22 mouse cellular contexts compared by ENCODE assay signal in the genomic region with DNA sequence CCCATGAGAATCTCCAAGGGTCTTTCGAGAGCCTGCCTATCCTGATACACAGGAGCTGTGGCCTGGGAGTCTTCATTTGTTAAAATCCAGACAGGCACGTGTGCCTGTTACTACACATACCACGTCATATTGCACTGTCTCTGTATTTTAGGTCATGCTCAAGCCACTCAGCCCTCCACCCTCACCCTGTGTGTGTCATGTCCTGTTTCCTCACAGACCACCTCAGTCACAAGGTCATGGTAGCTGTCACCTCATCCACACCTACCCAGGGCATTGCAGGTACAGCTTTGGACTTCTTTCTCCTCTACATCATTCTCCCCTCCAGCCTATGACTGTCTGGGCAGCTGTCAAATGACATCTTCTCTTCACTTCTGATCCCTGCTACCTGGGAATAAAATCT.
DNase-seq lines count a peak whose midpoint lies in the region; ATAC-seq and TF ChIP-seq lines count a peak whose summit lies in the region.
"Had no signal": no experiment of that assay in that cellular context is flagged by ENCODE, and none has a peak within 500 bp of the region (broad histone marks: within the 10 kb centered on the region; RNA-seq: fewer than 3 reads in every experiment).

No protein-coding gene starts in this region.

- H3K79me2 ChIP-seq in MEL (ENCODE audit: control insufficient read depth, insufficient read depth, low read length, poor library complexity), result no peaks in the 10 kb centered on the region

- H3K36me3 ChIP-seq in liver, embryonic 13.5 days, result no peaks in the 10 kb centered on the region
- H3K36me3 ChIP-seq in MEL (ENCODE audit: control insufficient read depth in 1 of 2, insufficient read depth in 2 of 2, low read length in 2 of 2), result peaks cover 0 to 51% of the 10 kb centered on the region in 2 experiments; a peak in 2 of 4 replicates
- H3K36me3 ChIP-seq in liver, embryonic 16.5 days (ENCODE audit: control insufficient read depth, insufficient read depth), result no peaks in the 10 kb centered on the region
- H3K36me3 ChIP-seq: heart, embryonic 10.5 days; heart, embryonic 13.5 days had no signal

- no peak overlapping the region for H3K9ac ChIP-seq in liver, embryonic 13.5 days
- no peak overlapping the region for H3K9ac ChIP-seq in MEL (ENCODE audit: control insufficient read depth, low read depth, low read length, poor library complexity, severe bottlenecking)
- no peak overlapping the region for H3K9ac ChIP-seq in liver, embryonic 16.5 days (ENCODE audit: low read depth, low read length)
- H3K9ac ChIP-seq: heart, embryonic 13.5 days; hindbrain, embryonic 14.5 days had no signal

- WGBS in liver, embryonic 13.5 days (ENCODE audit: insufficient replicate concordance), result 50% methylated on average over 3 of the region's 3 CpGs
- WGBS in liver, embryonic 16.5 days (ENCODE audit: insufficient replicate concordance), result 63% methylated on average over 3 of the region's 3 CpGs

- H3K4me3 ChIP-seq in liver, embryonic 13.5 days (replicated peaks), result no peak overlapping the region
- no peak overlapping the region for H3K4me3 ChIP-seq in MEL (ENCODE audit: control insufficient read depth in 1 of 2, insufficient read depth in 1 of 2, low read depth in 2 of 2, low read length in 2 of 2)
- H3K4me3 ChIP-seq in liver, embryonic 16.5 days (ENCODE audit: low read depth, low read length), result no peak overlapping the region
- H3K4me3 ChIP-seq: heart, adult 2 months; heart, embryonic 10.5 days; heart, embryonic 13.5 days had no signal

- no peak for TF ChIP-seq RAD21 in MEL (IDR thresholded peaks at IDR 0.05; ENCODE audit: low read depth, low read length)

- DNase-seq in liver, embryonic 13.5 days, result no peak
- DNase-seq in liver (no peak), MEL (ENCODE audit: low read depth, low spot score) (peak; percentile 54)
- no peak for DNase-seq in layer of hippocampus, postnatal 14 days (ENCODE audit: low spot score in 2 of 2)
- no peak for DNase-seq in left cerebral cortex, adult 18-20 months (ENCODE audit: low spot score in 2 of 2)
- DNase-seq: adrenal gland, postnatal 10 days; adrenal gland, postnatal 36 days; cerebellum, adult 18-20 months; cerebellum, adult 9-10 months; cerebellum, postnatal 14 days; gastrocnemius, postnatal 25 days; heart, adult 2 months; heart, postnatal 14 days; heart, postnatal 4 days had no signal

- ATAC-seq in liver, embryonic 13.5 days (ENCODE audit: low read depth), result no peak
- no peak for ATAC-seq in liver, embryonic 16.5 days (ENCODE audit: low read depth)
- peak; percentile 73 for ATAC-seq in monocyte, adult 5-6 weeks (replicated peaks; ENCODE audit: insufficient number of reproducible peaks, low FRiP score, low TSS enrichment, poor library complexity, severe bottlenecking)
- no peak for ATAC-seq in activated CD4-positive, CD25-positive, alpha-beta regulatory T cell, adult 4 months
- ATAC-seq: CD4-positive, CD25-positive, alpha-beta regulatory T cell, adult 4 months; forebrain, embryonic 14.5 days had no signal

- no peak for TF ChIP-seq CTCF in MEL (IDR thresholded peaks at IDR 0.05 in 2 of 3, conservative IDR thresholded peaks at IDR 0.05 in 1 of 3; ENCODE audit: control insufficient read depth in 1 of 3, insufficient read depth in 1 of 3, low read depth in 2 of 3, low read length in 3 of 3, poor library complexity in 1 of 3, severe bottlenecking in 1 of 3)

- no peak overlapping the region for H3K4me2 ChIP-seq in liver, embryonic 13.5 days
- H3K4me2 ChIP-seq in liver, embryonic 16.5 days (ENCODE audit: low read depth, low read length), result no peak overlapping the region
- H3K4me2 ChIP-seq: heart, embryonic 13.5 days; hindbrain, embryonic 14.5 days had no signal

- TF ChIP-seq POLR2A in MEL (IDR thresholded peaks at IDR 0.05; ENCODE audit: control insufficient read depth in 1 of 2, insufficient read depth in 1 of 2, low read depth in 1 of 2, low read length in 2 of 2, poor library complexity in 1 of 2), result no peak

- TF ChIP-seq EP300 in MEL (IDR thresholded peaks at IDR 0.05; ENCODE audit: low read depth in 1 of 2, low read length in 2 of 2), result no peak

- H3K4me1 ChIP-seq in liver, embryonic 13.5 days (replicated peaks), result peaks cover 49% of the 10 kb centered on the region
- peaks cover 42 to 46% of the 10 kb centered on the region in 2 experiments for H3K4me1 ChIP-seq in MEL (ENCODE audit: control insufficient read depth in 1 of 2, insufficient read depth in 2 of 2, low read length in 2 of 2)
- H3K4me1 ChIP-seq in liver, embryonic 16.5 days (ENCODE audit: control insufficient read depth, low read depth, low read length), result peaks cover 23% of the 10 kb centered on the region
- H3K4me1 ChIP-seq: heart, embryonic 10.5 days had no signal

- H3K27me3 ChIP-seq in liver, embryonic 13.5 days, result peaks cover 13% of the 10 kb centered on the region
- H3K27me3 ChIP-seq in MEL (ENCODE audit: control insufficient read depth in 1 of 2, insufficient read depth in 2 of 2, low read length in 2 of 2), result no peaks in the 10 kb centered on the region
- peaks cover 2% of the 10 kb centered on the region; the same call in 1 of the 2 replicates for H3K27me3 ChIP-seq in liver, embryonic 16.5 days (ENCODE audit: control insufficient read depth, insufficient read depth, low read depth, low read length)

- H3K27ac ChIP-seq in liver, embryonic 13.5 days, result peak overlapping the region; percentile 67
- peak overlapping the region; percentile 98 for H3K27ac ChIP-seq in MEL (ENCODE audit: control insufficient read depth, low read depth, low read length)
- H3K27ac ChIP-seq in liver, embryonic 16.5 days (ENCODE audit: low read length), result 0 out of 2 replicates have a peak overlapping the region, but pooled peaks have one; percentile 29
- H3K27ac ChIP-seq: heart, adult 2 months; heart, embryonic 10.5 days; heart, embryonic 13.5 days; hindbrain, embryonic 14.5 days had no signal

- no peaks in the 10 kb centered on the region for H3K9me3 ChIP-seq in liver, embryonic 13.5 days (replicated peaks)
- H3K9me3 ChIP-seq in MEL (replicated peaks; ENCODE audit: insufficient read depth, low read length), result no peaks in the 10 kb centered on the region
- H3K9me3 ChIP-seq in liver, embryonic 16.5 days (replicated peaks; ENCODE audit: control insufficient read depth, low read length), result no peaks in the 10 kb centered on the region
- H3K9me3 ChIP-seq: heart, embryonic 10.5 days had no signal

TF ChIP-seq in MEL, 35 proteins besides CTCF, POLR2A, EP300 and RAD21:
- no peak for TF ChIP-seq MYB (IDR thresholded peaks at IDR 0.05; ENCODE audit: low read depth, low read length)

Comparison
In these comparisons a context has a peak if more than half of its experiments do, and no peak if none do; other contexts are left out.
1. H3K27ac ChIP-seq: peak in every context shown above with its lines; median percentile 98 in MEL; 67 in liver, embryonic 13.5 days; 29 in liver, embryonic 16.5 days.